Mouse (Mus musculus) intestine, embryonic 14.5 days (tissue): ENCODE data around the gene Tex50. TPM values are rescaled to one million over a fixed set of nuclear protein-coding genes. Genes with fewer than 3 reads are reported as not detected.

Experiments used
- ATAC-seq: fragments of 200-750 bp; cut with Nextera tagmentation; replicated peaks from 2 replicates; pipeline ENCODE4 v1.8.0; 2017; ENCODE audit warnings: low read depth, moderate number of reproducible peaks, moderate TSS enrichment, moderate library complexity; ENCODE audit not compliant: low FRiP score, low TSS enrichment
- DNase-seq: peaks from one replicate; pipeline ENCODE4 v3.0.0-alpha.2; 2018; ENCODE audit warnings: low spot score
- H3K27ac ChIP-seq: fragments of 300-500 bp; sonication (generic); 2 replicates; pipeline ENCODE4 v1.5.1; 2014; ENCODE audit warnings: low read depth, mild to moderate bottlenecking, control low read depth
- H3K27me3 ChIP-seq: fragments of 300-500 bp; sonication (generic); replicated peaks from 2 replicates; pipeline ENCODE4 v1.6.1; 2014; ENCODE audit warnings: low read length, control low read depth; ENCODE audit not compliant: control insufficient read depth, insufficient read depth
- H3K36me3 ChIP-seq: fragments of 300-500 bp; sonication (generic); 2 replicates; pipeline ENCODE4 v1.6.1; 2014; ENCODE audit warnings: low read length, control low read depth; ENCODE audit not compliant: control insufficient read depth, insufficient read depth
- H3K4me1 ChIP-seq: fragments of 300-500 bp; sonication (generic); replicated peaks from 2 replicates; pipeline ENCODE4 v1.6.1; 2014; ENCODE audit warnings: low read length, control low read depth, mixed read lengths; ENCODE audit not compliant: control insufficient read depth, insufficient read depth
- H3K4me2 ChIP-seq: fragments of 300-500 bp; sonication (generic); 2 replicates; pipeline ENCODE4 v1.6.1; 2014; ENCODE audit warnings: low read length
- H3K4me3 ChIP-seq: fragments of 300-500 bp; sonication (generic); 2 replicates; pipeline ENCODE4 v1.5.1; 2014; ENCODE audit warnings: low read depth, low read length, control low read depth, mixed read lengths
- H3K9ac ChIP-seq: fragments of 300-500 bp; sonication (generic); 2 replicates; pipeline ENCODE4 v1.6.1; 2014; ENCODE audit warnings: mild to moderate bottlenecking, low read length
- H3K9me3 ChIP-seq: fragments of 300-500 bp; sonication (generic); 2 replicates; pipeline ENCODE4 v1.6.1; 2016; ENCODE audit warnings: low read length, control low read depth; ENCODE audit not compliant: control insufficient read depth
- WGBS: fragments of 180-500 bp; shearing (Covaris S2); extraction: QIAGEN DNeasy Blood & Tissue Kit; methylation state at CpG from one replicate; pipeline ENCODE4 v1.1.7; 2014; 5-methylcytosine and 5-hydroxymethylcytosine counted together
- polyA plus RNA-seq: library from polyadenylated mRNA; unstranded; fragments of >200 nt; fragmentation: Nextera tagmentation; extraction: Ambion mirVana; gene quantifications from 2 replicates; pipeline ENCODE4 v1.2.1, GENCODE M21; 2014

Gene Tex50
- polyA plus RNA-seq, 1 experiment from 2014 or later: 0.19 TPM

GRCm38 (mm10) chr1:161140026-161140762, 18.9 kb downstream of the Tex50 start:
- WGBS: 78% methylated on average over 9 of the region's 9 CpGs
- H3K27ac ChIP-seq: no peak overlapping the region
- DNase-seq: no peak
- no peaks in the 10 kb centered on the region for H3K36me3 ChIP-seq
- no peaks in the 10 kb centered on the region; the same call in 1 of the 2 replicates for H3K4me1 ChIP-seq
- no peak overlapping the region for H3K4me3 ChIP-seq
- H3K9me3 ChIP-seq: no peaks in the 10 kb centered on the region
- H3K9ac ChIP-seq: no peak overlapping the region
- H3K4me2 ChIP-seq: no peak overlapping the region
- ATAC-seq: no peak
- H3K27me3 ChIP-seq: no peaks in the 10 kb centered on the region

- no peaks in the 10 kb centered on the region for H3K36me3 ChIP-seq
- no peak overlapping the region for H3K9ac ChIP-seq
- no peak overlapping the region for H3K4me3 ChIP-seq
- H3K4me1 ChIP-seq: no peaks in the 10 kb centered on the region; the same call in 1 of the 2 replicates
- H3K27me3 ChIP-seq: no peaks in the 10 kb centered on the region
- WGBS: 77% methylated on average over 2 of the region's 2 CpGs
- ATAC-seq (no peak), DNase-seq (no peak)
- no peak overlapping the region for H3K27ac ChIP-seq
- no peak overlapping the region for H3K4me2 ChIP-seq
- no peaks in the 10 kb centered on the region for H3K9me3 ChIP-seq
Observed at GRCm38 (mm10) chr1:161139496-161139895, 19.6 kb downstream of the Tex50 start.

- Histone ChIP-seq H3K4me3 (peak within 1 kb of the TSS; percentile 62), H3K9me3 (no peaks in the 10 kb centered on the region), H3K9ac (peak within 1 kb of the TSS; percentile 67), H3K27ac (peak within 1 kb of the TSS; percentile 71), H3K4me2 (peak within 1 kb of the TSS; percentile 79), H3K36me3 (peaks cover 9% of the 10 kb centered on the region; the same call in 1 of the 2 replicates), H3K27me3 (no peaks in the 10 kb centered on the region), H3K4me1 (peaks cover 7% of the 10 kb centered on the region)
- 1% methylated on average over 41 of the region's 41 CpGs for WGBS
- peak; percentile 99 for DNase-seq
- peak; percentile 95 for ATAC-seq
Observed at GRCm38 (mm10) chr1:161130726-161131664, 28.1 kb downstream of the Tex50 start, which contains the start of gene Klhl20. Gene Klhl20, minus strand, starts transcription at chr1:161131511.

GRCm38 (mm10) chr1:161126461-161126860, 32.7 kb downstream of the Tex50 start:
- Histone ChIP-seq H3K9me3 (no peaks in the 10 kb centered on the region), H3K4me1 (peaks cover 7% of the 10 kb centered on the region), H3K4me3 (no peak overlapping the region), H3K27ac (no peak overlapping the region), H3K27me3 (no peaks in the 10 kb centered on the region), H3K36me3 (peaks cover 9% of the 10 kb centered on the region; the same call in 1 of the 2 replicates), H3K9ac (no peak overlapping the region), H3K4me2 (no peak overlapping the region)
- ATAC-seq (no peak), DNase-seq (no peak)
- 85% methylated on average over 1 of the region's 1 CpGs for WGBS

GRCm38 (mm10) chr1:161122661-161123418, 36.3 kb downstream of the Tex50 start:
- no peak for ATAC-seq
- 88% methylated on average over 10 of the region's 10 CpGs for WGBS
- Histone ChIP-seq H3K4me2 (no peak overlapping the region), H3K36me3 (peaks cover 9% of the 10 kb centered on the region; the same call in 1 of the 2 replicates), H3K4me3 (no peak overlapping the region), H3K9me3 (no peaks in the 10 kb centered on the region), H3K27me3 (no peaks in the 10 kb centered on the region), H3K9ac (no peak overlapping the region), H3K4me1 (no peaks in the 10 kb centered on the region), H3K27ac (no peak overlapping the region)
- DNase-seq: no peak

- H3K36me3 ChIP-seq: no peaks in the 10 kb centered on the region; the same call in 1 of the 2 replicates
- no peaks in the 10 kb centered on the region for H3K27me3 ChIP-seq
- H3K9ac ChIP-seq: no peak overlapping the region
- H3K9me3 ChIP-seq: no peaks in the 10 kb centered on the region
- no peak for DNase-seq
- H3K4me3 ChIP-seq: no peak overlapping the region
- peak overlapping the region; percentile 51 for H3K27ac ChIP-seq
- no peak for ATAC-seq
- no peak overlapping the region for H3K4me2 ChIP-seq
- H3K4me1 ChIP-seq: 0 out of 2 replicates have a peak, but pooled peaks cover 4% of the 10 kb centered on the region
Observed at GRCm38 (mm10) chr1:161114591-161114990, 44.5 kb downstream of the Tex50 start.

DNA sequence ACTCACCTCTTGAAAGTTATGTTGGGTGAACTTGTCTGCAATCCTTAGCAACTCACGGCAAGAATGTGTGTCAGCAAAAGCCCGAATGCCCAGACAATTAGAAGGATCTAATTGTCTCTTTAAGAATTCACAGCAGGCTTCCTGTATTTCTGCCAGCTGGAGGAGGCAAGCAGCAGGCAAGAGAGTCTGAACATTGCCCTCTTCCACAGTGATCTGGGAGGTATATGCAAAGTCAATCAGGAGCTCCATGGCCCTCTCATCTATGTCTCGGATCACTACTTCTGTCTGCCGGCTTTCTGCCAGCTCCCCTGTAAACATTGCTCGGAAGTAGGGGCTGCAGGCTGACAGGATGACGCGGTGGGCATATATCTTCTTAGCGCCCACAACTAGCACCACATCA, 49.9 kb downstream of the Tex50 start:
- no peak overlapping the region for H3K9ac ChIP-seq
- no peak overlapping the region for H3K4me2 ChIP-seq
- no peak overlapping the region for H3K27ac ChIP-seq
- H3K36me3 ChIP-seq: peaks cover 30% of the 10 kb centered on the region
- no peaks in the 10 kb centered on the region for H3K4me1 ChIP-seq
- 85% methylated on average over 8 of the region's 8 CpGs for whole genome bisulfite sequencing
- DNase-seq: no peak
- H3K4me3 ChIP-seq: no peak overlapping the region
- no peaks in the 10 kb centered on the region for H3K27me3 ChIP-seq
- no peak for ATAC-seq
- H3K9me3 ChIP-seq: no peaks in the 10 kb centered on the region
